Mouse (Mus musculus) 3134 (cell line): ENCODE results near the gene Fam169b.
"Not testable (repeated sequence)": the region's sequence is repeated elsewhere in the genome, so short reads cannot be mapped to it uniquely, and the experiment has no call there.

Experiments
- DNase-seq: peaks from one replicate; pipeline ENCODE4 v3.0.0-alpha.2; 2011; ENCODE audit warnings: low spot score; ENCODE audit not compliant: insufficient read length; ENCODE audit errors: extremely low read depth

Gene Fam169b

DNA sequence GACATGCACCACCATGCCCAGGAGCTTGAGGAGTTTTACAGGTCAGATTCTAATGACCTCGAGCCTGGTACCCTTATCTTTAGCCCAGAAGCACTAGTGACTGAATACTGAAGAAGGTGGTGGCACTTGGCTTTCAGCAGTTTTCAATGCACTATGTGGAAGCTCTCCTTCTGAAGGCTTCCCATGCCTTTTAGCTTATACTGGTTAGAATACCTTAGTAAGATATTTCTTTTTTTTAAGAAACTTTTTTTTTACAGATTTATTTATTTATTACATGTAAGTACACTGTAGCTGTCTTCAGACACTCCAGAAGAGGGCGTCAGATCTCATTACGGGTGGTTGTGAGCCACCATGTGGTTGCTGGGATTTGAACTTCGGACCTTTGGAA lies 9.5 kb downstream of the Fam169b start:
- DNase-seq, result not testable (repeated sequence)

DNA sequence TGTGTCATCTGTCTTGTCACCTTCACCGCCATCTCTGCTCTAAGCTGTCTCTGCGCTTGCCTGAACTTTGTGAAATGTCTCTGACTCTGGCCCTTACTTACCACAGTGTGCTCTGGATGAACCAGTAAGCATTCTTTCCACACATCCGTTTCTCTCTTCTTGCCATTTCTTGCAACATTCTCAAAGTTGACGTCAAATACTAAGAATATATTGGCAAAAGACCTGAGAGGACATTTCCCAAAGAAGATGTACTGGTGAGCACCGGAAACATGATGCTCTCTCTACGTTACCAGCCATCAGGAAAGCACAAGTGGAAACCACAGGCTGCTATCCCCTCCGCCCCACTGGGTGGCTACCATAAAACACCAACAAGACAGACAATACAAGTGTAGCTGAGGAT lies 10.1 kb downstream of the Fam169b start:
- DNase-seq, result no peak

DNA sequence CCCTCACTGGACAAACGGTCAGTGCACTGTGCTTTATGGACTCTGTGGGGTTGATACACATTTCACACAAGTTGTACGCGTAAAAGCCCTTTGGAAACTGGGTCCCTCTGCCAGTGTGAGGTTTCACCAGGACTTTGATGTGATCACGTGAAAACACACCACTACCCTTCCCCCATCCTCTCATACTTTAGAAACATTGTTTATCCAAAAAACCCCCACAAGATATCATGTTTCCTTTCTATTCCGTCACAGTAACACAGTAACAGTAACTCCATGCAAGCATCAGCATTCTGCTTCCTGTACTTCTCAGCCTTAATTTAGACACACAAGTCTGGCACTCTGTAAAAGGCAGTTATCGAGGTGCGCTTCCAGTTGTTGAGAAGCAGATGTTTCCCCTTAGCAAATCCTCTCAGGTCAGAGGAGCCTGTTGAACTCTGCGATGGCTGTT lies 12.2 kb downstream of the Fam169b start:
- no peak for DNase-seq

DNA sequence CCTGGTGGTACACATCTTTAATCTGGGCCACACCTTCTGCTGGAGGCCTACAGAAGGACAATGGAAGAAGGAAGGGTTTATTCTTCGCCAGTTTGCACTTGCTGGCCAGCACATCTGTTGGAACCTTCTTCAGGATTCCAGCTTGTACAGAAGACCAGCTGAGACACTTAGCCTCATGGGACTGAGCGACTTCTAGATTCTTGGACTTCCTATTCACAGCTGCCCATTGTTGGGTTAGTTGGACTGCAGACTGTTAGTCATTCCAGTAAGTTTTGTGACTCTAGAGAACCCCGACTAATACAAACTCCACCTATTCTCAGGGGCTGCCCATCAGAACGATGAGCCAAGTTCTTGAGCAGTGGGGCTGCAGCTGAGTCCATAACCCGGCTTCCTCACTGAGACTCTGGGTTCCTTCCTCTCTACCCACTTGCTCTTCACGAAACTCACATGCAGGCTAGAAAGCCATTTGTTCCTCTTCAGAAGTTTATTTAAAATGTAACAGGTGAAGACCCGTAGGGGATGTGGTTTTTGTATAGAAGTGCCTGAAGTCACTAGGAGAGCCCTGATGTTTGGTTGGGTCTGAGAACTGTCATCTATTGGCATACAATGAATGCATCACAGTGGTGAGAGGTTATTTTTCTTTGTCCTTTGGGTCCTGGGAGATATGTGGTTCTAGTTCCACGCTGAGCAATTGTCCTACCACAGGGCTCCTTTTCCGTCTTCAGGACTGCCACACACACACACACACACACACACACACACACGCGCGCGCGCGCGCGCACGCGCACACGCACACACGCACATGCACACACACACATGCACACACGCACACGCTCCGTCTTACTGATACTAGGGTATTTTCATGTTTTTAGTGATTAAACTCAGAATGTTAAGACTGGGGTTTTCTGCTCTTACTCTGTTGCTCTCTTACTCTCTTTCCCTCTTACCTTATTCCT lies 13.2 kb downstream of the Fam169b start:
- DNase-seq, result no peak

DNA sequence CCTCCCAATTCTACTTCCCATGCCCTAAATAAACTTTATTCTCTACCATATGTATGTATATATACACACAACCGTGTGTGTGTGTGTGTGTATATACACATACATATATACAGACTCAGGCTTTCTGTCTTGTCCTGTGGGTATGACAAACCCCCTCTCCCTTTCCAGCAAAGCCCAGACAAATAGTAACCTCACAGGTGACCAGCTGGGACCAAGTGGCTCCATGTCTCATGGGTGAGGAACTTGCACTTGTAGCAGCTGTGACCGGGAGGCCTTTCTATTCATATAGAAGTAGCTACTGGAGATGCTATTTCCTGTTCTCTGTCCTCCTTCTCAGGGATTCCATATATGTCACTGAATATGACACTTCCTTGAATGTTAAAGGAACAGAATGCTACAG lies 13.9 kb downstream of the Fam169b start:
- no peak for DNase-seq

DNA sequence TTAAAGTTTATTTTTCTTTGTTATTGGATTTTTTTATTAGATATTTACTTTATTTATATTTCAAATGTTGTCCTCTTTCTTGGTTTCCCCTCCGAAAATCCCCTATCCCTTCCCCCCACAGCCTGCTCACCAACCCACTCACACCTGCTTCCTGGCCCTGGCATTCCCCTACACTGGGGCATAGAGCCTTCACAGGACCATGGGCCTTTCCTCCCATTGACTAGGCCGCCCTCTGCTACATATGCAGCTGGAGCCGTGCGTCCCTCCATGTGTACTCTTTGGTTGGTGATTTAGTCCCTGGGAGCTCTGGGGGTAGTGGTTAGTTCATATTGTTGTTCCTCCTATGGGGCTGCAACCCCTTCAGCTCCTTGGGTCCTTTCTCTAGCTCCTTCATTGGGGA lies 14.4 kb downstream of the Fam169b start:
- DNase-seq, result not testable (repeated sequence)

DNA sequence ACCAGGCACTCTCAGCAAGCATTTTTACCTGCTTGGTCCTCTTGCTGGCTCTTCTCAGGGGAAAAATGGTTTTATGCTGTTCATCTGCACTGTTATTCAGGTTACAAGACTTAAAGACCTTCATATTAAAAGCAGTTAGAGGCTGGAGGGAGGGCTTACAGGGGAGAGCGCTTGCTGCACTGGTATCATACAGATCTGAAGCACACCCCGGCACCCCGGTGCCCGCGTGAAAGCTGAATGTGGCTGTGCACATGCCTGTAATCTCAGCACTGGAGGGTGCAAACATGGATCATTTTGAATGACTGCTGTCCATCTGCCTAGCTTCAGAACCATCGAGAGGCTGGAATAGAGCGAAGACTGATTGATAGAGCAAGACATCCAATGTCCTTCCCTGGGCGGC lies 15.4 kb downstream of the Fam169b start:
- no peak for DNase-seq

DNA sequence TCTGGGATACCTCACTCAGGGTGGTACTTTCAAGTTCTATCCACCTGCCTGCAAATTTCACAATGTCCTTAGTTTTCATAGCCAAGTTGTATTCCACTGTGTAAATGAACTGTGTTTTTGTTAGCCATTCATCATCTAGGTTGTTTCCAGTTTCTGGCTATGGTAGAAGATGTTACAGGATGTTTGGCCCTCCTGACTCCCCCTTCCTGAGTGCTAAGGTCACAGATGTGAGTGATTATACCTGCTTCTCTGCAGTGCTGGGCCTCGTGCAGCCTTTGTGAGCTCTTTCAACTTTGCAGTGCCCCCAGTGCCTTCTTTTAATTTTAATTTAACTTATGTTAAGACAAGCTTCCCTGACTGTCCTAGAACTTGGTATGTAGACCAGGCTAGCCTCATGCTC lies 18.0 kb downstream of the Fam169b start:
- no peak for DNase-seq

DNA sequence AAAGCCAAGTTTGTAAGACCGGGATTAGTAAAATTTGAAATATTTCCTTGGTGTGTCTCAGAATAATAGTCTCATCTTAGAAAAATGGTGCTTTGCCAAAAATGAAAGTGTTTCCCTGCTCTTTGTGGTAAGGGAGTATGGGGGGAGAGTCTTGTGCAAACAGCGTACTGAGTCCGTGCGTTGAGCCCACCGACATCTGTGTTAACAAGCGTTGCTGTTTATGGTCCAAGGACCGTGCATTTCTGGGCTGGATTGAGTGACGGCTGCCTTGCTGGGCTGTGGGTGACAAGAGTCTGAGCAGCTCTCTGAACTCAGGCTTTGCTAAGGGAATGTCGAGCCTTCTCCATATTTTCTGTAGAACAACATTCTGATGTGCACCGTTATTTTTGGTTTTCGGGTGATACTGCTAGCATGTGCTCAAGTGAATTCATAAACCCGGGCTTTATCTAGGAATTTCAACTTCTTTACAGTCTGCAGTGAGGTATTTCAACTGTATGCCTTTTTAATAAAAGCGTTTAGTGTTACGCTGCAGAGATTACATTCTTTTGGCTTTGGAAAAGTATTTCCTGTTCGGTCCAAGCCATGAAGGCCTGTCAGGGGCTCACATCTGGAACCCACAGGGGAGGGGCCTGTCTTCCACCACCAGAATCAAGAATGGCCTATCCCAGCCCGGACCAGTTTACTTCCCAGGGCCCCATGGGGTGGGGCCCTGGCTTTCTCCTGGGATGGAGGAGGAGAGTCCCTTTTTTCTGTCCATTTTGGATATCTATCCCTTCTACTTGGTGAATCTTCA lies 20.6 kb downstream of the Fam169b start:
- DNase-seq, result no peak

DNA sequence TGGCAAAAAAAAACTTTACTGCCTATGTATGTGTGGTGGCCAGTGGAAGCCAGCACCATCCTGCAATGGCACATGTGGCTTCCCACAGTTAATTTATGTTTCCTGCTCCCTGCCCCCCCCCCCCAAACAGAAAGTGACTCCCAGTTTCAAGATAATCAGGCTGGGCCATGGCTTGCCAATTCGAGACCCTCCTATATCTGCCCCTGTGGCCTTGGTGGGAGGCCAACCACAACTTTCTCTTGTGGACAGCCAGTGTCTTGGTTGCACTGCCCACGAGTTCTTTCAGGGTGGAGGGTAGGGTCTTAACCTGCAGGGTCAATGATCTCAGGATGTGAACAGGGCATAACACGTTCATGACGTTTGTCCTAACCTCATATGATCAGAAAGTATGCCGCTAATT lies 22.8 kb downstream of the Fam169b start:
- no peak for DNase-seq

DNA sequence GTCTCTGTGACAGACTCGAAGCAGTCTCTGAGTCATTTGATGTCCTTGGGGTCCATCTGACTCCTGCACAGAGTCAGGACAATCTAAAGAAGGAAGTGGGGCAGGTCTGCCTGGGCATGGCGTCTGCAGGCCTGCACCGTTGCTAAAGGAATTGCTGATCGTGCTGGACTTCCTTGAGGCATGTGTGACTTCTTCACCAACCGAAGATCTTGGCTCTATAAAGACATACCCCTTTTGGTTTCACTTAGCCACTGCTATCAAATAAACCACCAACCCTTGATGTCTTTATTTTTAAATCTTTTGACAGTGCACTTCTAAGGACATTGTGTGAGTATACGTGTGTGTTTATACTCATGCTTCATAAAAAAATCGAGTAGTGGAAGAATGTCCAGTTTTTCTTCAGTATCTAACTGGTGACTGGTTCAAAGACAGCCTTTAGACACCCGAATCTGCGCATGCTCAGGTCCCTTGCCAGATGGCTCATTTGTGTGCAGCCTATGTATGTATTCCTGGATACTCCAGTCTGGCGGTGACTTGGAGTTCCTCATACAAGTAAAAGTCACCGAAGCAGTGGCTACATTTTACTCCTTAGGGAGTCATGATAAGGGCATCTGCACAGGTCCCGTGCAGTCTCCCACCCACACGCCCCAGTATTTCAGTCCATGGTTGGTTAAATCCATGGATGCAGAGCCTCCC lies 24.9 kb downstream of the Fam169b start:
- no peak for DNase-seq

DNA sequence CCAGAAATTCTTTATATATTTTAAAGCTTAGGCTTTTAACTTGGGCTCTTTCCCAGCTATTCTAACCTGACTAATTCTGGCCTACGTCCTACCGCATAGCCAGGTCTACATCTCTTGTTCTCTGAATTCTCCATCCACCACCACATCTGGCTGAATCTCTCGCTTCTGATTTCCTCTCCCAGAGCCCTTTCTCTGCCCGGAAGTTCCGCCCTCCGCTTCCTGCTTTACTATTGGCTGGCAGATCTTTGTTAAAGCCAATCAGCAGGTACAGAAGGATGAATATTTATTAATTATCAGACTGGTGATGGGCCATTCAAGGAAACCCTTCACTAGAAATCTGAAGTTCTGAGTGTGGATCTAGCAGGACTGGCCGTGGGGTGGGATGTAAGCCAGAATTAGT lies 27.5 kb downstream of the Fam169b start:
- peak; percentile 63 for DNase-seq

DNA sequence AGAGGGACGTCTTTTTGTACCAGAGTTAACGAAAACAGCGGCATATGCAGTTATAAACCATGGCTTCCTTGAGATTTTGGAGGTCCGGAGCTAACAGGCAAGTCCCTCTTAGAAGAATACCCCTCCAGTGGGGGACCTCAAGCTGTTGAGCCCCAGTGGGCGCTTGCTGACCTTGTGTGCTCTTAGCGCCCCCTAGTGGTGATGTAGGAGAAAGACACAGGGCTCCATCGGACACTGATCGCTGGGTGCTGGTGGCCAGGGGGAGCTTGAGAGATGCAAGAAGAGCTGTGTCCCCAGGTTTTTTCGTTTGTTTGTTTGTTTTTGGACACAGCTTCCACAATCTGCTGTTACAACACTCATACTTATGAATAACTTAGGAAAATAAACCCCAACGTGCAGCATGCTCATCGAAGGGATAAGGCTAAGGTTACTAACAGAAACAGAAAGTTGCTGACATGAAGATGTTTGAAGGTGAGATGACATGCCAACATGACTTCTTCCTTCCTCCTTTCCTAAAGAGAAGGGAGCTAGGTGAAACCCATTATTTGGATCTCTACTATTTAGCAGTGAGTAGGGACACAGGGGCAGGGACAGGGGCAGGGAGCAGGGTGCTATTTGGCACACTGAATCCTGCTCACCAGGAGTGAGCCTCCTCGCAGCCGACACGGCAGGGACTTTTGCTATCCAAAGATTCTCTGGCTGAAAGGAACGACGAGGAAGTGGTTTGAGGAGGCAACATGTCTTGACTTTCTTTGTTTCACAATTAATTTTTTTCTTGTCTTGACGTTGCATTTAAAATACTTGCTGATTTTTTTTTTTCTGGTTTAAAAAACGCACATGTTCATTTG lies 29.2 kb downstream of the Fam169b start:
- peak; percentile 49 for DNase-seq

DNA sequence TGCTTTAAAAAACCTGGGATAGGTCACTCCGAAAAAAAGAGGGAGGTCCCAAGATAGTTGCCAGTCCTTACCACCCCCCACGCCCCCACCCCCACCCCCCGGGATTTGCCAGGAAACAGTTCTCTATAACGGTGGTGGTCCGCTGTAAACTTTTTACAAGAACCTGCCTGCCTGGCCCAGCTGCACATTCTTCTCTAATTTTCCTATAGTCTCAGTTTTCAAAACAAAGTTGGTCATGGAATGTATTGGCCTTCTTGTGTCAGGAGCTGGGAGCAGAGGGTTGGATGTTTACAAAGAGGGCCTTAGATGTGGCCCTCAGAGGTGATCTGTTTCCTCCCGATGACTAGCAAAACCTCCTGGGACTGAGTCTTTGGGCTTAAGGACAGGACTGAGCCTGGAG lies 30.0 kb downstream of the Fam169b start:
- no peak for DNase-seq

DNA sequence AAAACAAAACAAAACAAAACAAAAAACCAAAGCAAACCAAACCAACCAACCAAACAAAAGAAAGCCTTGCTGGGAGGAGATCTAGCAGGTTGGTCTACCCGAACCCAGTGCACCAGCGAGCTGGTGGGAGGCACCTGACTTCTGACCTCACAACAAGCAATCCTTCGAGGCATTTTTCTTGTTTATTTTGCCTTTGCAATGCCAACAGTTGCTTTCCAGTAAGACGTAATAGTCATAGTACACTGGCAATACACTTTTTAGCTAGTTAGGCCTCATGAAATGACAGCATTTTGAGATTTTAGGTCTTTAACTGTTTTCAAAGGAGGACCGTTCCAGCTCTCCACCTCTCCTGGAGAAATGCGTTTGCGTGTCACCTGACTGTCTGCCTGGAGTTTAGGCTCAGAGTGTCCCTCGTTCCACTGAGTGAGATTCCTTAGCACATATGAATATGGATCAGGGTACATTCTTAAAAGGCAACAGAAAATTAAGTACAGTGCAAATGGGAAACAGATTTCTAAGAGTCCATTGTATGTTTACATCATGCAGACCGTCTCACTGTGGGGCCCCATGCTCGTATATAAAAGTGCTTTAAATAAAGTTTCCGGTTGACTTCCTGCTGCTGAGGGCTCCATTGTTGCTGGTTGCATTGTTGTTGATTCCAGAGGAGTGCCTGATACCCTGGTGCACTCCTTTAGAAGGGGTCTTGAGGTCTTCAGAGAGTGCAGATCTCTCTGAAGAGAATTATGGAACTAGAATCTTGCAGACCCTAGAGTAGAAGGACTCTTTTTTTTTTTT lies 32.3 kb downstream of the Fam169b start:
- no peak for DNase-seq

DNA sequence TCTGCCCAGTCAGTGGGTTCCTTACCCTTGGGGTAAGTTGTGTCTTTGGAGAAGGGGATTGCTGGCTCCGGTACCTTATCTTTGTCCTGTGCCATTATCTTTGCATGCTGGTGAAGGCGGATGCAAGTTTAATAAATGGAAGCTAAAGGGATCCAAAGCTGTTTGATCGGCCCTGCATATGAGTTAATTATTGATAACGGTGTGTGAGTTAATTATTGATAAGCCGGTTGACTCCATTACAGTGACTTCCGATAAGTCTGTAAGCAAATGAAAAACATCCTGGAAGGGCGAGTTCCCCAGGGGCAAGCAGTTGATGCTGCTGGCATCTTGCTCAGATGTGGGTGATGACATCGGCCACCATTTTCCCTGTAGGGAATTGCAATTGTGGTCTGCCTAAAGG lies 33.1 kb downstream of the Fam169b start:
- no peak for DNase-seq

DNA sequence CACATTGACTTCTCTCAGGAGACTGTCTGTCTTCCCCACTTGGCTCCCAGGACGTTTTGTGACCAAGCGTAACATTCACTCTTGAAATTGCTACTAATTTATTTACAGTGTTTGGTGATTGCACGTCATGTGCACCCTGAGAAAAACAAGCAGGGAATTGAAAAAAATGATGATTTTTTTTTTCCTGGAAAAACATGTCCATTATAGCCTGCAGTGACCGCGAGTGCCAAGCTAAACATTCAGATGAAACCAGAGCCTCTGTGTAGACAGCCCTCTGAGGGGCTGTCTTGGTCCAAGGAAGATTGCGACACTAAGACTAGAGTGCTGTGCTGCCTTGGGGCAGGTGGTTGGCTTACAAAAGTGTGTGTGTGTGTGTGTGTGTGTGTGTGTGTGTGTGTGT lies 37.8 kb downstream of the Fam169b start:
- DNase-seq, result no peak

DNA sequence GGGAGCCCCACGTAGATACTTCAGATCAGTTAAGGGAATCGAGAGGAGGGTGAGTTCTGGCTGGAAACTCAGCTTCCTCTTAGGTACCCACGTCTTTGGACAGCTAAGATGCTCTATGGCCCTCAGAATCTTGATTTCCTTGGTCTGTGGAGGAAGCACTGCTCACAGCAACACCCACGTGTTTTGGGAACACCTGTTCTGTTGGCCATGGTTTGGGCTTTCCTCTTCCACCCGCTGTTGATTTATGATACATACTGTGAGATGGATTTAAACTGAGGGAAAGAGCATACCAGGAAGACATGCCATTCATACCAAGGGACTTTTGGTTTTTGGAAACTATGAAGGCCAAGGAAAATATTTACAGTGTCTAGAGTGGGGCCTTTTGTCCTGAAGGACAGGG lies 38.8 kb downstream of the Fam169b start:
- DNase-seq, result no peak

DNA sequence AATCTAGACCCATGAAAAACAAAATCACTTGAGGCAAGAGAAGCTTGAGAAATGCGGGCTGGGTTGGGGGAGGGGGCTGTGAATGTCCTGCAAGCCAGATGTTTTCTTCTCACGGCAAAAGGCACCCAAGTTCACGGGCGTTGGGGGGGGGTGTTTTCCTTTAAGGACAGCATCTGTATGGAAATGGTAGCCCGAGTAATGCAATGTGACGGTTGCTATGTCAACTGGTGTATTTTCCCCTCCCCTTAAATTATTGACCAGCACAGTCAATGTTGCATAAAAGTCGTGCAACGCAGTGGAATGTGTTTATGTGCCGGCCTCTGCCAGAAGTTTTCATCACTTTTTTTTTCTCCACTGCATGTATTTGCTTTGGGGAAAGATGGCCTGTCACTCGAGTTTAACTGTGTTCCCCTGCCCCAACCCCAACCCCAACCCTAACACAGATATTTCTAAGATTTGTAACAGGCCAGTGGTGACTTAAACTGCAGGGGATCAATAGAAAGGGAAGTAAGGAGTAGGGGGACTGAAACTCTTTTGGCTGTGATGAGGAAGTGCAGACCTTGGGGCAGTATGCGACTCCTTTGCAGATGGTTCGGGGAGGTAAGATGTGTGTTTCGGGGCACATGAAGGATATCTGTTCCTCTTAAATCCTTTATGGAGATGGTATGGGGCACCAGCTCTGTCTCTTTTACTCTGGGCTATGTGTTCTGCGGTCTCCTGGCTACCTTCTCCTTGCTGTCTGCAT lies 39.6 kb downstream of the Fam169b start:
- DNase-seq, result no peak
